Mouse (Mus musculus): ENCODE measurements around the gene Bsn.

Gene Bsn

DNA sequence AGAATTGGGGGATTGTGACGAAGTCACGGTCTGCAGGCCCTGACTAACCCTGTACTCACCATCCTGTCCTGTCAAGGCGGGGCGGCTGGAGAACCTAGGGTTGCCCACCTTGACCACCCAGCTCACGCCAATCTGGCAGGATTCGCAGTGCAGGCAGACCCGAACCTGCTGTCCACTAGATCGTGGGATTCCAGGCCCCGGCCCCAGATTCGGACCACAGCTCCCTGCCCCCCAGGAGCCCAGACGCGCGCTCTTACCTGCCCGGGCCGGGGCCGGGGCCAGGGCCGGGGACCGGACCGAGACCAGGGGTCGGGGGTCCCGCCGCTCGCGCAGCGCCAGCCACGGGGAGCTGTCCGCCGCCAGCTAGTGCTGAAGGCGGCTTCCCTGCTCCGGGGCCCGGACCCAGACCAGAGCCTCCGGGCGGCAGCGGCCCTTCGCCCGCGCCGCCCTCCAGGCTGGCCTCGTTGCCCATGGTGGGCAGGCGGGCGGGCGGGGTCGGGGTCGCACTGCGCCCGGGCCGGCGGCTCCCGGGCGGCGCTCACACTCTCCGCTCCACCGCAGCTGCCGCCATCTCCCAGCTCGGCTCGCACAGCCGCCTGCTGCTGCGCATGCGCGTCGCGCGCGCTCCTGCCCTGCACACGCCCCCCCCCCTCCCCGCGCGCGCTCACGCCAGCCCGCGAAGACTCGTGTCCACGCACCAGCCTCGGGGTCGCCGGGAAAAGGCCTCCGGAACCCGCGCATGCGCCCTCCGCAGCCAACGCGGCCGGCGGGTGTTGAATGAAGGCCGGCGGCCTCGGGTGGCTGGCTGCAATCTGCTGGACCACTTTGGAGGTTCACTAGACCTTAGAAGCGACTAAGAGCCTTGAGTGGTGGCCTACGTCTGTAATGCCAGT, at the start of gene Bsn:
Gene Bsn (minus strand): TSS at position 598 of the 893 bp plus-strand sequence.
- peak; percentile 89 for DNase-seq (ENCODE audit: low spot score)

DNA sequence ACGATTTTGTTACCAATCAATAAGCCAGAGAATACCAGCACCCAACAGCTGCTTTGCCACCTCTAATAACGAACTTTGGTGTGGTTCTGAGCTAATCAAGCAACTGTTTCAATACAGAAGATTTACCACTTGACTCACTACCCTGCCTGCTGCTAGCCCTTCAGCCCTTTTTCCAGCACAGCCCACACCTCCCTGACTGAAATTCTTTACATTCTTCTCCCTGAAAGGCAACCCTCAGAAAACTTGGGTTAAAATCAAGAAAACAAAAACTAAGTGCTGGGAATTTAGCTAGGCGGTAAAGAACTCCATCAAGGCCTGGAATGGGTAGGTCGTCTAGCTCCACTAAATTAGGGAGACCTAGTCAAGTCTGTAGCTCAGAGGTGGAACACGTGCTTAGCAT, 49.8 kb upstream of the Bsn start:
- DNase-seq (ENCODE audit: low spot score), result no peak

DNA sequence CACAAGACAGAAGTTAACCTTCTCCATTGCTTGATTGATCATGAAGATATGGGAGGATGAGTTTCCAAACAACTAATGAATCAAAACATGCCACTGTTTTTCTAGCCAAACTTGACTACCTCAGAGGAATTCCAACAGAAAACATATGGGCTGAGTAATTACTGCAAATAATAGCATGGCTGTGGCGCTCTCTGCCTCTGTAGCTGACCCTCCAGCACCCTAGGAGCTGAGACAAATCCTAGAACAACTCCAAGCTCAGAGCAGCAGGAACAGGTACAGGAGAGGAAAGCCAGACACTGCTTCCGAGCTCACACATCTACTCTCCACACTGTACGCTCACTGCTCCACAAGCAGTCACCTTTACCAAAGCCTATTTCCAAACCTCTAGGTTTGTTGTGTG, 48.6 kb upstream of the Bsn start:
- DNase-seq (ENCODE audit: low spot score), result no peak

DNA sequence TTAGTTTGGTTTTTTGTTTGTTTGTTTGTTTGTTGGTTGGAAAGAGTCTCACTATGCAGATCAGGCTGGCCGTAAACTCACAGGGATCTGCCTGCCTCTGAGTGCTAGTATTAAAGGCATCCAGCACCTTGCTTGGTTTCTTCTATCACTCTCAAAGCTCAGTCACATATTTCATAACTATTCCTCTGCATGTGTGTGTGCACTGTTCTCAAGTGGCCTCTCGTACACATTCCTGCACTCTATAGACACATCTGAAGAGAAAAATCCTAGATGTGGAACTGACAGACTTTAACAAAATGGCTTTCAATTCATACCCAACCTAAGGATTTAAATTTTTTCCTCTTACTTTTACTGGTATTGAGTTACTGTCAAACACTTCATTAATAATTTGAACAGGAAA, 48.2 kb upstream of the Bsn start:
- no peak for DNase-seq (ENCODE audit: low spot score)

DNA sequence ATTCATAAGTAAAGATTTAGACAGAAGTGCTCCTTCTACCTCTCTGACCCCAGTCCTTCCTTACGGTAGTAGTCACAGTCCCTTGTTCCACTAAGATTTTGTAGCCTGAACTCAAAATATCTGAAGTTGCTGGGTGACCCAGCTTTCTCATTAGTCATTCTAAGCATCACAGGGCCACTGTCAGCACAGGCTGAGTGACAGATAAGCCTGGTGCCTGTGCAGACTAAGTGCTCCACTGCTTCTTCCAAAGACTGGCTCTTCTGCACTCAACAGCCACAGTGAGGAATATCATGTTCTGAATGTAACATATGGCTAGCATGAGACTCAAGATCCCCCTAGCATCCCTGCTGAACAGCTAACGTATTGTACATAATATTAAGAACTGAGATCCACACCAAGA, 44.5 kb upstream of the Bsn start:
- DNase-seq (ENCODE audit: low spot score), result no peak

DNA sequence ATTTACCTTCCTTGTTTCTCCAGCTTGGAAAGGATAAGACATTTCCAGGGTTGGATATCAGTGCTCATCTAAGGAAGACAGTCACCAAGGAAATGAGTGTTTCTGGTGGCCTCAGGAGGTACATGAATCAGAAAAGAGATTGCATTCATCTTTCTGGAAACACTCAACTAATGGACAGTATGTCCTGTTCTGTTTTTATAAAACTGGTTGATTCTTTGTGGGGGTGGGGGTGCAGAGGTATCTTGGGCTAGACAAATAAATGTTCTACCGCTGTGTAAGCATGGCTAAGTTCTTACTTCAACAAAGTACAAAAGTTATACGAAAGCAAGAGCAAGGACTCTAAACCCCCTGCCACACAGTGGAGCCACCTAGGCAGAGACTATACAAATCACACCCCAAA, 42.7 kb upstream of the Bsn start:
- no peak for DNase-seq (ENCODE audit: low spot score)

DNA sequence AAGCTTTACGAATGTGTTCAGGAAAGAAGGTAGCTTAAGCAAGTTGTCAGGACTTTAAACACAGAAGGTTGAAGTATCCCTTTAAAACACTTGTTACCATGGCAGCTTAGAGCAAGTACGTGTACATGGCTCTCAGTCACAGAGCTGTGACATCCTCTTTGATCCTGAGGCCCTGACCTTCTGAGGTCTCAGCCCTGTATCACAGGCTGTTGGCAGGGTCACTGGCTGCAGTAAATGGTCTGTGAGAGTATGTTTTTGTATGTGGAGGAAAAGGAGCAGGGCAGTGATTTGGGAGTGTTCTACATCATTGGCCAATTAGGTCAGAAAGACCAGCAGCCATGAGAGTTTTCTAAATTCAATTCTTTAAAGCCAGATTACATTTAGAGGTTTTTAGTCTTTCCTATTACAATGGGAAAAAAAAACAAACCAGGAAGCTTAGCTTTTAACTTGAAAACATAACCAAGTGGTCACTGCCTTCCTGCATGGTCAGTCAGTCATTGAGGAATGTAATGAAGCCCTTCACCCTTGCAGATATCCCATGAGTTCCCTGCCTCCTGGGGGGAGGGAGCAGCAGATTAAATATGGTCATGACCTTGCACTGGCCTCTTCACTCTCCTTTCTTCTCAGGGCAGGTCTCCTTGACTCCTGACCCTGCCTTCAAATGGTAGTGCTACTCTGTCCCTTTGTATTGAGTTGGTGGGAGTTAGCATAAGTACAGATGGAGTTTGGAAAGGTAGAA, 37.9 kb upstream of the Bsn start:
- DNase-seq (ENCODE audit: low spot score), result peak; percentile 13

DNA sequence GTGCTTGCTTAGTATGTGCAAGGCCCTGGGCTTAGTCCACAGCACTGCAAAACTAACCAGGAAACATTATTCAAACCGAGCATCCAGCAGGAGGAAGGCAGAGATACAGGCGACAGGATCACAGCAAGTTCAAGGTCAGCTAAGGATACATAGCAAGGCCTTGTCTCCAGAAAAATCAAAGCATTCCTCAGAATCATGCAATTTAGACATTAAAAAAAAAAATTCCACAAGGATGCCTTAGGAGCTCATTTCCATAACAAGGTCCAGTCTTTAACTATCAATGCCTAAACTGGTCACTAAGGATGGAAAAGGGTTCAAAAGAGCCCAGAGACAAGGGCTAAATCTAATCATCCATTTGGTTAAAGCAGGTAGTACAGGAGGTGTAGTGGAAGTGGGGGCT, 35.0 kb upstream of the Bsn start:
- DNase-seq (ENCODE audit: low spot score), result no peak

DNA sequence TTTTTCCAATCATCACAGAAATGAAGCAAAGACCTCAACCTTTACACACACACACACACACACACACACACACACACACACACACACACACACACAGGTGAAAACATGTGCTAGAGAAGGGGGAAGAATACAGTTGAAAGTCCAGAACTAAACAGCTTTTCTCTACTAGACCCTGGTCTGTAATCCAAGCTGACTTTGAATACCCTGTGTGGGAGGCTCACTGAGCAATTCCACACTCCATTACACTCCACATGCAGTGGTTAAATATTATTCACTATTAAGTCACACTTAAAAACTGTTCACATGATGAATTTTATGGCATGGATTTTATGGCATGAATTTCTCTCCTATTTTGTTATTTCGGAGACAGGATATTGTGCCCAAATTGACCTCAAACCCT, 33.4 kb upstream of the Bsn start:
- no peak for DNase-seq (ENCODE audit: low spot score)

DNA sequence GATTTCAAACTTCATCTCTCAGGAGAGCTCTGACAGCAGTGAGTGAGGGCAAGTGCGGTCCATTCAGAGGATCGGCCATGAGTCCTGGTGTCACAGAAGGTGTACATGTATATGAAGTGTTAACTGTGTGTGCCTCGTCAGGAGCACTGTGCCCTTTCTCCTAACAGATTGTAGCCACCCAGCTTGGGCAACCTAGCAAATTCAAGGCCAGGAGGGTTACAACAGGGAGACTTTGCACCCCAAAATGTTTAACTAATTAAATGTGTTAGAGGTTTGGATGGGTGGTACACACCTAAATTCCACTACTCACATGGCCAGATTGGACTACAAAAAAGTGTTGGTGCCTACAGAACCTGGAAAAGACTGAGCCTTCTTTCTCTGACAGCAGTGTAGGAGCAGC, 31.4 kb upstream of the Bsn start:
- no peak for DNase-seq (ENCODE audit: low spot score)

DNA sequence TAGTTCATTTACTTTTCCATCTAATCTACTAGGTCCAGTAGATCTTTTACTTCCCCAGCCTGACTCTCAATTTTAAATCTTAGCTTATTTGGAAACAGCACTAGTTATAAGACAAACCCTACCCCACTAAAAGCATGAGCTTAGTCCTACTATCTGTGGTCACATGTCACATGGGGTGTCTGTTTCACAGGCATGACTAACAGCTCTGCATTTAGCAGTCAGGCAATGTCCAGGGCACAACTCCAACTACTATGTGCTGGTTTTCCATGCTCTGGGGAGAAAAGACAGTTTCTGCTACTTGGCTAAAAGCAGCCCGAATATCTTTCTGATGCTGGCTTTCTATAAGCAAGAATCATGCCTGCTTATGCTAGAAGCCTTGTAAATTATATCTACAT, 30.2 kb upstream of the Bsn start:
- DNase-seq (ENCODE audit: low spot score), result no peak

DNA sequence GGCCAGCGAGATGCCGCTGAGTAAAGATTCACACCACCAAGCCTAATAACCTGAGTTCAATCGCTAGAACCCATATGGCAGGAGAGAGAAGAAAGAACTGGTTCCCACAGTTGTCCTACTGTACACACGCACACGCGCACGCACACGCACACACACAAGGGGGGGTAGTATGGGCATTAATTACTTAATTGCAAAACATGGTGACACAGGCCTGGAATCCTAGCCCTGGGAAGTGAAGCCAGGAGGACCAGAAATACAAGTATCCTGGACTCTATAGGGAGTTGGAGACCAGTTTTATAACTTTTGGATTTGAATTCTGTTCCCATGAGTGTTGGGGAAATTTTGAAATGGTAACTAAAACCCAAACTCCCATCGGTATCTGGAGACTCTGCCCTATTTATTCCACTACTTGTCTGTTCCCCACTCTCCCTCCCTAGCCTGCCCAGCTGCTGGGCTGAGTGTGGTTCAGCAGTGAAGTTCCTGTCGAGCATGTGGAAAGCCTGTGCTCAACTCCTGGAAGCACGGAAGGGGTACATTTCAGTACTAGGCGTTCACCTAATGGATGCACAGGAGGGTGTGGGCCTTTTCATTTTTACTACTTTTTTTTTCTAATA, 29.7 kb upstream of the Bsn start:
- DNase-seq (ENCODE audit: low spot score), result no peak

DNA sequence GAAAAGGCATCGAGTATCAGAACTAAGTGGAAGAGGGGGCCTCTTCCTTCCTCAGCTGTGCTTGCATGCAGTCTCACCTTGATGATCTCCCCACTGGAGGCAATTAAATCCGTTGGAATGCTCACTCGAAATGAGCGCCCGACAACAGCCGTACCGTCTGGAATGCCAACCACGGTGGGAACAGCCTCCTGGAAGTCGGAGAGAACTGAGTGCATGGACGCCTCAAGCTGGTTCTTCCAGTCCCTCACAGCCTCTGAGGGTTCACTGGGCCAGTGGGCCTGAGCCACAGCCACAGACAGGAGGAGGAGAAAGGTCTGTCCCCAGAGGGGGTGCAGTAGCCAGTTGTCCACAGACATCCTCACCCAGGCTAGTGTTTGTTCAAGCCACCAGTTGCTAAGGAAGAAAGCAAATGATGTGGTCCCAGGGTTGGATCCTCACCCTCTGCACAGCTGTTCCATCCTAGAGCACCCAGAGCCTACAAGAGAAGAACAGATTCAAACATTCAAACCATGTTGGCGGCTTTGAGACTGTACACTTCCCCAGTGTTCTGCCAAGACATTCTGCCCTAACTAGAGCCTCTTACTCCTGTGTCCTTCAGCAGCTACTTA, 27.9 kb upstream of the Bsn start:
- no peak for DNase-seq (ENCODE audit: low spot score)

DNA sequence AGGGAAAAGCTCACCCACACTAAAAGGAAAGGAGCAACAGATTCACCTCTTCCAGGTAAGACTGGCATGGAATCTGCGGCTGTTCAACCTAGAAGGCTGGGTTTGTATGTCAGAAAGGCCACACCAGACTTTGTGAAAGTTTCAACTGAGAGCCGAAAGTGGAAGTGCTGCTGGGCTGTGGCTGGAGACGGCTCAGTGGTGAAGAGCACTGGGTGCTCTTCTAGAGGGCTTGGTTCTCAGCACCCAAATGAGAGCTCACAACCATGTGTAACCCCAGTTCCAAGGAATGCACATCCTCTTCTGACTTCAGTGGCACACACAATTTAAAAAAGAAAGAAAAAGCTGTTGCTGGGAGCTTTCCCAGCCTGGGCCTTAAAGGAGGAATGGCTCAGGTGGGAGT, 27.2 kb upstream of the Bsn start:
- DNase-seq (ENCODE audit: low spot score), result no peak

DNA sequence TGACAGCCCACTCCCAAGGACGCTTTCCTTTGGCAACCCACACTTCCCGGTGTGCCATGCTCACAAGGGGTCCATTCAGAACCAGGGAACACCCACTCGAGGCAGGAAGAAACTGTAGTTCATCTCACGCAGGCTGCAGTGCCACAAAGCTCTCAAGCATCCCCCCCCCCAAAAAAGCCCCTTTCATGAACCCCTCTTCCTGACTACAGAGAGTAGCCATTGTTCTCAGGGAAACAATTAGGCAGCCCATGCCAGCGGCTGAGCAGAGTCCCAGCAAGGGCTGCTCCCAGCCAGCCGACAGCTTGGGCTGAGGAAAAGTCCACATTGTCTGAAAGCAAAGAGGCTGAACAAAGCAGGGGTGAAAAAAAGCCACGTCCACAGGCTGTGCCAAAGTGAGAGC, 22.9 kb upstream of the Bsn start:
- peak; percentile 74 for DNase-seq (ENCODE audit: low spot score)

DNA sequence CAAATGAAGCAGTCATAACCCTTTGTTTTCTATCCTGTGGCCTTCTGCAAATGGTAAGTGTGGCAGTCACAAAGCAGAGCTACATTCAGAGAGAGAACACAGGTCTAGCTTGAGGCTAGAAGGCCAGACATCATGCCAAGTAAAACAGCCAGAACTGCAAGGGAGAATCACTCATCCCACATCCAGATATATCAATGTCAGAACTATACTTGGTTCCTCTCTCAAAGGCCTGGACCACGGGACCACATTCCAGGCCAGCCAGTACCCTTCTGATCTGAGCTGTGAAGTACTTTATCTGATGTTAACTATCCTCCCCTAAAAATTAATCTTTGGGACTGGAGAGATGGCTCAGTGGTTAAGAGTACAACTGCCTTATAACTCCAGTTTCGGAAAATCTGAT, 22.2 kb upstream of the Bsn start:
- DNase-seq (ENCODE audit: low spot score), result no peak

DNA sequence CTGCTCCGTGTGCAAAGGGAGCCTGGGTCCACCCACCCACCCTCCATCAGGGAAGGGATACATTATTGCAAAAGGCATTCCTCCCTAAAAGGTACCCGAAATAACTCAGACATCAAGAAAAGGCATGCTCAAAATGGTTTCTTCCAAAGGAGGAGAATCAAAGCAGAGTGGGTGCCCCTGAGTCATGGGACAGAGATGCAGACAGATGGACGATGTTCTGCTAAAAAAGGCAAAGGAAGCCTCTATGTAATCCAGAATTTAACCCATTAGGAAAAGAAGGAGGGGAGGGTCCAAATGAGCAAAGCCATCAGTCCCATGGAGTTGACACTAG, 15.4 kb upstream of the Bsn start:
- no peak for DNase-seq (ENCODE audit: low spot score)

DNA sequence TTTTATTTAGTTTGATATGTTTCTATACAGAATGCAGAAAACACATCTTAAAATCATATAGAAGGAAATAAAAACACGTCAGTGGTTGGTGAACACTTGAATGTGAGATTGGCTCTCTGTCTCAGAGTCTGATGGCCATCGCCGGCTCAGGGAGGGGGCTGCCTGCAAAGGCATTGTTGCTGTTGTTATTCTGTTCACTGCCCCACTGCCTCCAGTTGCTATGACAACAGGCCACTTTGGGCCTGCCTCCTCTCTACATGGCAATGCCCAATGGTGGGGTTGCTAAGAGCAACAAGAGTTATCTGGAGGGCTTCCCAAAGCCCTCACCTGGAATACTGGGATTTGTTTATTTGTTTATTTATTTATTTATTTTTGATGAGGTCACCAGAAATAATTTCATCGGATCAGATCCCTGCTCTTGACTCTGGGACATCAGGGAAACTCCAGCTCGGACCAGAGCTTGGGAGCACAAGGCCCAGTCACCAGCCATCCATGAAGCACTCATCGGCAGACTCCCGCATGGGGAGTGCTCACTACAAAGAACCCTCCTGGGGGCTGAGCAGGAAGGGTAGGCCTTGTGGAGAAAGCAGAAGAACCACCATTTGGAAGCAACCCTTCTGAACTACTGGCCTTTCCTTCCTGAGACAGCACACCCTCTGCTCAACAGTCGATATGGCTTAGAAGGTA, 14.8 kb upstream of the Bsn start:
- DNase-seq (ENCODE audit: low spot score), result no peak

DNA sequence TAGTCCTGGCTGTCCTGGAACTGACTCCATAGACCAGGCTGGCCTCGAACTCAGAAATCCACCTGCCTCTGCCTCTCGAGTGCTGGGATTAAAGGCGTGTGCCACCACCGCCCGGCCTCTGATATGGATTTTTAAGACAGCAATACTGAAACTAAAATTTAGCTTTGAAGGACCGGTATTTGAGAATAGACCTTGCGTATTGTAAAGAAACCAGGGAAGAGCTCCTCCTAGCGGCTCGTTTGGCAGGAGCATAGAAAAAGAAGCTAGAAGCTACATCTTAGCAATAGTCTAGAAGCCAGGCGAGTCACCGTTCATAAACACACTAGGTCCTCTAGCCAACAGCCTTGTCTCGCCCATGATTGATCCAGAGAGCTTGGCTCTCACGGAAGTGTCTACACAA, 12.8 kb upstream of the Bsn start:
- DNase-seq (ENCODE audit: low spot score), result peak; percentile 80

DNA sequence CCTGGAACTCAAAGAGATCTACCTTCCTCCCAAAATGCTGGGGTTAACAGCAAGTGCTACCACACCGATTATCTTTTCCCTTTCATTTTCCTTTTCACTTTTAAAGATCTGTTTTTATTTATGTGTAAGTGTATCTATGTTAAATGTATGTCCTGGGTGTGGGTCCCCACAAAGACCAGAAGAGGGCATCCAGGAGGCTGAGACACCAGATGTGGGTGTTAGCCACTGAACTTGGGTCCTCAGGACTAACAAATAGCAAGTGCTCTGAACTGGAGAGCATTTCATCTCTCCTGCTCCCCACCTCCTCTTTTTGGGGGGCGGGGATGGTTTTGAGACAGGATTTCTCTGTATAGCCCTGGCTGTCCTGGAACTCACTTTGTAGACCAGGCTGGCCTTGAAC, 12.0 kb upstream of the Bsn start:
- no peak for DNase-seq (ENCODE audit: low spot score)

DNA sequence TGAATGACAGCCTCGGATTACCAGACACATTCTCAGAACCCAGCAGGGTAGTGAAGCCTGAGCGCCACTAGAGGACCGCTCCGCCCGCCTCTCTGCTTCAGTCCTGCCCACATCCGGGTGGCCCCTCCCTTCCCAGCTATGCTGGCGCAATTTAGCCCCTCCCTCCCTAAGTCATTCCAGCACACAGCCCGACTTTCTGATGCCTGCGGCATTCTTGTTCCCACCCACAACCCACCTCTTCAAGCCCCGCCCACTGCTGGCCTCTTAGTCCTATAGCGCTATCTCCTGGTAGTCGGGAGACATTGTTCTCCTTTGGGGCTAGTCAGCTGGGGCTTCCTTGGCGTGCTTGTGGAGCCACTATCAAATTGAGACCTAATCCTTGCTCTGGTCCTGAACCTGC, 11.0 kb upstream of the Bsn start:
- DNase-seq (ENCODE audit: low spot score), result peak; percentile 97

DNA sequence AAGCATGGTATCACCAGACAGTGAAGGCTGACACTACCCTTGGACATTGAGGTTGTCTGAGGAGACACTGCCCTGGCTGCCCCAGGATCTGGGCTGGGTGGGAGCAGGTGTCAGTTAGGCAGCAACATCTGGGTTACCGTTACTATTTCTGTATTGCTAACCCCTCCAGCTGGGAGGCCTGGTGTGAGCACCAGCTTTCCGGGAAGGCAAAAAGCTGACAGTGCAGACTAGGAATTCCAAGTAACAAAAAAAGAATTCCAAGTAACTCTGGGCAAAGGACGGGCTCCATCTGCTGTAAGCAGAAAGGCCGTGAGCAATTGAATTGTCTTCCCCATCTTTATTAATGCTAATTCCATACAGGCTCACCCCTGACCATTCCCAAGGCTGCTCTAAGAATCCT, 8.4 kb upstream of the Bsn start:
- no peak for DNase-seq (ENCODE audit: low spot score)

Measured in retina, embryonic 14.5 days (tissue).